Mouse (Mus musculus) liver, embryonic 13.5 days (tissue): ENCODE measurements at regions not wholly inside any gene's neighbourhood (a gene's known extent, or its start where the extent isn't known, plus 50 kb on each side); places are given as distances from the start of the nearest gene placed in this dataset.

Experiments
- ATAC-seq: fragments of 200-750 bp; cut with Nextera tagmentation; 2 replicates; pipeline ENCODE4 v1.8.0; 2017; ENCODE audit warnings: low read depth, mild to moderate bottlenecking, moderate number of reproducible peaks, moderate library complexity
- DNase-seq: peaks from one replicate; pipeline ENCODE4 v3.0.0; 2022
- H3K27ac ChIP-seq: fragments of 300-500 bp; sonication (generic); 2 replicates; pipeline ENCODE4 v1.5.1; 2015; ENCODE audit warnings: moderate library complexity, mild to moderate bottlenecking, inconsistent platforms
- H3K27me3 ChIP-seq: fragments of 300-500 bp; sonication (generic); 2 replicates; pipeline ENCODE4 v1.6.1; 2015; ENCODE audit warnings: mild to moderate bottlenecking, inconsistent platforms
- H3K36me3 ChIP-seq: fragments of 300-500 bp; sonication (generic); 2 replicates; pipeline ENCODE4 v1.6.1; 2015; ENCODE audit warnings: mild to moderate bottlenecking, inconsistent platforms
- H3K4me1 ChIP-seq: fragments of 300-500 bp; sonication (generic); replicated peaks from 2 replicates; pipeline ENCODE4 v1.6.1; 2015; ENCODE audit warnings: inconsistent platforms
- H3K4me2 ChIP-seq: fragments of 300-500 bp; sonication (generic); 2 replicates; pipeline ENCODE4 v1.6.1; 2015; ENCODE audit warnings: inconsistent platforms, mild to moderate bottlenecking, moderate library complexity
- H3K4me3 ChIP-seq: fragments of 300-500 bp; sonication (generic); replicated peaks from 2 replicates; pipeline ENCODE4 v1.5.1; 2015; ENCODE audit warnings: mild to moderate bottlenecking, inconsistent platforms
- H3K9ac ChIP-seq: fragments of 300-500 bp; sonication (generic); 2 replicates; pipeline ENCODE4 v1.6.1; 2015; ENCODE audit warnings: mild to moderate bottlenecking, inconsistent platforms
- H3K9me3 ChIP-seq: fragments of 300-500 bp; sonication (generic); replicated peaks from 2 replicates; pipeline ENCODE4 v1.6.1; 2016; ENCODE audit warnings: inconsistent platforms
- WGBS: fragments of 180-500 bp; shearing (Covaris S2); methylation state at CpG from one replicate; pipeline ENCODE4 v1.1.7; 2015; ENCODE audit not compliant: insufficient replicate concordance; 5-methylcytosine and 5-hydroxymethylcytosine counted together

- Histone ChIP-seq H3K4me1 (no peaks in the 10 kb centered on the region), H3K9ac (no peak overlapping the region), H3K27me3 (no peaks in the 10 kb centered on the region), H3K36me3 (no peaks in the 10 kb centered on the region), H3K27ac (no peak overlapping the region), H3K4me3 (no peak overlapping the region), H3K4me2 (no peak overlapping the region), H3K9me3 (no peaks in the 10 kb centered on the region)
- DNase-seq (no peak), ATAC-seq (no peak)
Observed at GRCm38 (mm10) chr14:103458340-103458739, 54.8 kb upstream of the Scel start.

GRCm38 (mm10) chr14:103456106-103456505 is 57.0 kb upstream of the Scel start:
- Histone ChIP-seq H3K4me2 (no peak overlapping the region), H3K4me1 (no peaks in the 10 kb centered on the region), H3K27ac (no peak overlapping the region), H3K9me3 (no peaks in the 10 kb centered on the region), H3K36me3 (no peaks in the 10 kb centered on the region), H3K27me3 (no peaks in the 10 kb centered on the region), H3K9ac (no peak overlapping the region), H3K4me3 (no peak overlapping the region)
- DNase-seq (no peak), ATAC-seq (no peak)
- WGBS = 64% methylated on average over 1 of the region's 1 CpGs

GRCm38 (mm10) chr14:103450756-103451155 is 62.4 kb upstream of the Scel start:
- H3K27me3 ChIP-seq = no peaks in the 10 kb centered on the region
- no peak overlapping the region for H3K4me3 ChIP-seq
- H3K27ac ChIP-seq = no peak overlapping the region
- ATAC-seq (no peak), DNase-seq (no peak)
- H3K9ac ChIP-seq = no peak overlapping the region
- H3K4me2 ChIP-seq = no peak overlapping the region
- no peaks in the 10 kb centered on the region for H3K36me3 ChIP-seq
- 77% methylated on average over 6 of the region's 6 CpGs for WGBS
- H3K4me1 ChIP-seq = no peaks in the 10 kb centered on the region
- no peaks in the 10 kb centered on the region for H3K9me3 ChIP-seq

- Histone ChIP-seq H3K4me2 (no peak overlapping the region), H3K27me3 (no peaks in the 10 kb centered on the region), H3K4me1 (no peaks in the 10 kb centered on the region), H3K27ac (no peak overlapping the region), H3K4me3 (no peak overlapping the region), H3K9me3 (no peaks in the 10 kb centered on the region), H3K9ac (no peak overlapping the region), H3K36me3 (no peaks in the 10 kb centered on the region)
- DNase-seq (no peak), ATAC-seq (no peak)
- WGBS = 59% methylated on average over 5 of the region's 5 CpGs
Observed at GRCm38 (mm10) chr14:103449447-103449846, 63.7 kb upstream of the Scel start.

- ATAC-seq (no peak), DNase-seq (no peak)
- Histone ChIP-seq H3K4me2 (no peak overlapping the region), H3K27me3 (no peaks in the 10 kb centered on the region), H3K4me3 (no peak overlapping the region), H3K9ac (no peak overlapping the region), H3K27ac (no peak overlapping the region), H3K4me1 (no peaks in the 10 kb centered on the region), H3K9me3 (no peaks in the 10 kb centered on the region), H3K36me3 (no peaks in the 10 kb centered on the region)
- WGBS = 75% methylated on average over 7 of the region's 7 CpGs
Observed at GRCm38 (mm10) chr14:103449033-103449432, 64.1 kb upstream of the Scel start.

GRCm38 (mm10) chr14:103446671-103447070 is 66.5 kb upstream of the Scel start:
- Histone ChIP-seq H3K36me3 (no peaks in the 10 kb centered on the region), H3K4me3 (no peak overlapping the region), H3K27me3 (no peaks in the 10 kb centered on the region), H3K27ac (no peak overlapping the region), H3K9ac (no peak overlapping the region), H3K4me1 (no peaks in the 10 kb centered on the region), H3K4me2 (no peak overlapping the region), H3K9me3 (no peaks in the 10 kb centered on the region)
- ATAC-seq (no peak), DNase-seq (no peak)
- WGBS = 54% methylated on average over 2 of the region's 2 CpGs

- DNase-seq = no peak
- 73% methylated on average over 15 of the region's 15 CpGs for WGBS
- no peaks in the 10 kb centered on the region for H3K4me1 ChIP-seq
Observed at GRCm38 (mm10) chr14:103441454-103442065, 71.6 kb upstream of the Scel start.

GRCm38 (mm10) chr14:103440243-103440642 is 72.9 kb upstream of the Scel start:
- H3K27ac ChIP-seq = no peak overlapping the region
- no peaks in the 10 kb centered on the region for H3K4me1 ChIP-seq
- no peak overlapping the region for H3K4me2 ChIP-seq
- H3K4me3 ChIP-seq = no peak overlapping the region
- 67% methylated on average over 8 of the region's 8 CpGs for WGBS
- H3K9ac ChIP-seq = no peak overlapping the region
- no peak for DNase-seq
- H3K9me3 ChIP-seq = no peaks in the 10 kb centered on the region
- no peak for ATAC-seq
- no peaks in the 10 kb centered on the region for H3K36me3 ChIP-seq
- H3K27me3 ChIP-seq = no peaks in the 10 kb centered on the region

More at GRCm38 (mm10) chr14:103441454-103442065, 71.6 kb upstream of the Scel start:
- Histone ChIP-seq H3K4me3 (no peak overlapping the region), H3K36me3 (no peaks in the 10 kb centered on the region), H3K9ac (no peak overlapping the region), H3K4me2 (no peak overlapping the region), H3K27me3 (no peaks in the 10 kb centered on the region), H3K27ac (no peak overlapping the region), H3K9me3 (no peaks in the 10 kb centered on the region)
- no peak for ATAC-seq

GRCm38 (mm10) chr14:103434218-103434617 is 78.9 kb upstream of the Scel start:
- no peak overlapping the region for H3K27ac ChIP-seq
- H3K9ac ChIP-seq = no peak overlapping the region
- no peak overlapping the region for H3K4me2 ChIP-seq
- H3K27me3 ChIP-seq = no peaks in the 10 kb centered on the region
- 49% methylated on average over 4 of the region's 4 CpGs for WGBS
- ATAC-seq (no peak), DNase-seq (no peak)
- no peak overlapping the region for H3K4me3 ChIP-seq
- H3K4me1 ChIP-seq = no peaks in the 10 kb centered on the region
- H3K9me3 ChIP-seq = no peaks in the 10 kb centered on the region
- no peaks in the 10 kb centered on the region for H3K36me3 ChIP-seq

- Histone ChIP-seq H3K4me1 (no peaks in the 10 kb centered on the region), H3K4me3 (no peak overlapping the region), H3K9me3 (no peaks in the 10 kb centered on the region), H3K9ac (no peak overlapping the region), H3K27ac (no peak overlapping the region), H3K4me2 (no peak overlapping the region), H3K36me3 (no peaks in the 10 kb centered on the region), H3K27me3 (no peaks in the 10 kb centered on the region)
- ATAC-seq = no peak
- no peak for DNase-seq
- whole genome bisulfite sequencing = 65% methylated on average over 3 of the region's 3 CpGs
Observed at GRCm38 (mm10) chr14:103433106-103433505, 80.0 kb upstream of the Scel start.

- Histone ChIP-seq H3K27ac (no peak overlapping the region), H3K36me3 (no peaks in the 10 kb centered on the region), H3K4me3 (no peak overlapping the region), H3K9ac (no peak overlapping the region), H3K27me3 (no peaks in the 10 kb centered on the region), H3K4me1 (no peaks in the 10 kb centered on the region), H3K9me3 (no peaks in the 10 kb centered on the region), H3K4me2 (no peak overlapping the region)
- WGBS = 67% methylated on average over 2 of the region's 2 CpGs
- DNase-seq (no peak), ATAC-seq (no peak)
Observed at GRCm38 (mm10) chr14:103427873-103428272, 81.3 kb upstream of the Mycbp2 start.

GRCm38 (mm10) chr14:103421305-103421822 is 74.8 kb upstream of the Mycbp2 start:
- no peaks in the 10 kb centered on the region for H3K4me1 ChIP-seq
- H3K9me3 ChIP-seq = no peaks in the 10 kb centered on the region
- H3K27ac ChIP-seq = no peak overlapping the region
- H3K4me3 ChIP-seq = no peak overlapping the region
- no peak for DNase-seq
- no peak overlapping the region for H3K4me2 ChIP-seq
- no peak for ATAC-seq
- no peaks in the 10 kb centered on the region for H3K36me3 ChIP-seq
- WGBS = 83% methylated on average over 10 of the region's 10 CpGs
- H3K27me3 ChIP-seq = no peaks in the 10 kb centered on the region
- H3K9ac ChIP-seq = no peak overlapping the region
